Mouse (Mus musculus): Measurements from ENCODE around the gene Arhgef28.
A peak's percentile ranks its signal among the peaks of the same experiment; 100 is the strongest.
"Not testable (repeated sequence)": the region's sequence is repeated elsewhere in the genome, so short reads cannot be mapped to it uniquely, and the experiment has no call there.

Arhgef28 gene

GRCm38 (mm10) chr13:98073190-98073589 lies 133.0 kb downstream of the Arhgef28 start:
- DNase-seq (ENCODE audit: low read depth, low spot score) = no peak

DNA sequence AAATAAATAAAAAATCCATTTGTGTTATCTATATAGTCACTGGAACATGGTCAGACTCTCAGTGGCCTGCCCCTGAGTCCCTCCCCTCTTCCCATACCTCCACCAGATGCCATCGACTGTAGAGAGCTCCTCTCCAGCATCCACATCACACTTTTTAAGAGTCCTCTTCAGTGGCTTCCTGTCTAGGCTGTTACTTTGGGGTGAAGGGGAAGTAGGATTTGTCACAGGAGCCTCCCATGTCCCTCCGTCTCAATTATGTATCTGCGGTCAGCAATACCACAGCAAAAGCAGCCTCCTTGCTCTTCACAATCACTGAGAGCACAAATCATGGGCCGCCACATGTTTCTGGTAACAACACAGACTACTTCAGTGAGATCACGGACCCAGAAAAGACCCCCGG lies 135.8 kb downstream of the Arhgef28 start:
- no peak for DNase-seq (ENCODE audit: low read depth, low spot score)

- DNase-seq (ENCODE audit: low read depth, low spot score) = no peak
Observed at GRCm38 (mm10) chr13:98069646-98070045, 136.6 kb downstream of the Arhgef28 start.

- no peak for DNase-seq (ENCODE audit: low read depth, low spot score)
Observed at GRCm38 (mm10) chr13:98062843-98063242, 143.4 kb downstream of the Arhgef28 start.

GRCm38 (mm10) chr13:98060121-98060520 lies 146.1 kb downstream of the Arhgef28 start:
- DNase-seq (ENCODE audit: low read depth, low spot score) = not testable (repeated sequence)

GRCm38 (mm10) chr13:98055194-98055593 lies 151.0 kb downstream of the Arhgef28 start:
- no peak for DNase-seq (ENCODE audit: low read depth, low spot score)

DNA sequence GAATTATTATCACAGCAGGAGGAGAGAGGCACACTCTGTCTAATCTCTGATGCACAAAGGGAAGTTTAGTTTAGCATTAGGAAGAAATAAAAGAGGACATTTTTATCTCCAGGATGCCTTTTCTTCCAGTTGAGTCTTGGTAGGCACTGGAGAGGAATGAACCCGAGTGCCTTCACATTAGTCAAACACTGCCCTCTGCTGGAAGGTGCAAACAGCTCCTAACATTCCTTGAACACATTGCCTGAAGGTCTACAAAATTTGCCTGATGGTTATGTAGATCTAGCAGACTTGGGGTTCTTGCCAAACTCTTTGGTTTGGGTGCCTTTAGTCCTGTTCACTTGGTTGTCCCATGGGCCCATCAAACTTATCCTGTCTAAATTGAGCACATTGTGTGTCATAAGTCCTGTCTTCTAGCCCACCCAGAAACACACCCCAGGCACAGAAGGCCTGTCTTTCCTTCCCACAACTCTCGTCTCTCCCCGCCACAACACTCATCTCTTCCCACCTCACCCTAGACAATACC lies 165.6 kb downstream of the Arhgef28 start:
- peak; percentile 40 for DNase-seq (ENCODE audit: low read depth, low spot score)

DNA sequence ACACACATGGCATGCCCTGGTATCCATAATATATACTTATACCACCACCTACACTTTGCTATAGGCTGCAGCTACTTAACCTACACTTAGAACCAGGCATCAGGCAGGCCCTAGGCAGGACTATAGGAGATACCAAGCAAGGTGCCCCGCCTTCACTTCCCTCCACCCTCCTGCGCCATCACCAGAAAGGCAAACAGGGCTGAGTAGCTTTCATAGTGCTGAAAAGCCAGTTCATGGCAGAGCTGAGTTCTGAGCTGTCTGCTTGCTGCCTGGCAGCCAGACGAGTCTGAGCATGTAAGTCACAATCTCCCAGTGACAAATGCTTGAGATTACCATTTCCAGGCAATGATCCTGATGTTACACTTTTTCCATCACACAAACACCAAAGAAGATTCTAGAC lies 167.5 kb downstream of the Arhgef28 start:
- no peak for DNase-seq (ENCODE audit: low read depth, low spot score)

DNA sequence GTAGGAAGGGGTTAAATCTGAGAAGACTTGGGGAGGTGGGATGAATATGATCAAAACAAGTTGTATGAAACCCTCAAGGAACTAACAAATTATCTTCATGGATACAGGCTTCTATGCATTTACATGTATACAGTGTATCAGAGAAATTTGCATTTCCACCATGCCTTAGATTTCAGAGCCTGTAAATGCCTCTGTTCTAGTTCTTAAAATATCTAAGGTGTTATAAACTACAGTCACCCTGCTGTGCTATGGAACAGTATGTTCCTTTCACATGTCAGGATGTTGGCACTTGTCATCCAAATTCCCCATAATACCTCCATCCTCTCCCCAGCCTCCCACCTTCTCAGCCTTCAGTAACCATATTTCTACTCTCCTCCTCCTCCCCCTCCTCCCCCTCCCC lies 168.5 kb downstream of the Arhgef28 start:
- DNase-seq (ENCODE audit: low read depth, low spot score) = no peak

- no peak for DNase-seq (ENCODE audit: low read depth, low spot score)
Observed at GRCm38 (mm10) chr13:98031642-98031960, 174.6 kb downstream of the Arhgef28 start.

GRCm38 (mm10) chr13:98030959-98031641 lies 175.1 kb downstream of the Arhgef28 start:
- DNase-seq (ENCODE audit: low read depth, low spot score) = peak; percentile 77

DNA sequence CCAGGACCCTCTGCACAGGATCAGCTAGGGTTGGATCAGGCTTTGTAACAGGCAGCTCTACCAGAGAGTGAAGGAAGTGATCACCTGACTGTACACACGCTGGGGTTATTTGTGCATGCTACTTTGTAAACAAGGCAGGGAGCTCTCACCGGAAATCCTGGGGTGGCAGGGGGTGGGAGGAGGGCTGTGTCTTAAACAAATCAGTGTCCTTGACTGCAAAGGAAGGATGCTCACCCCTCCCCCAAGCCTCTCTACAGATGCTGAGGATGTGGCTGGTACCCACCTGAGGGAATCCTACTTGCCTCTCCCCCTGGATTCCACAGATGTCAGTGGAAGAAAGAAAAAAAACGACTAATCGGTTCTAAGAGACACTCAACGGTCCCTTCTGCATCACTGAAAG lies 176.2 kb downstream of the Arhgef28 start:
- peak; percentile 19 for DNase-seq (ENCODE audit: low read depth, low spot score)

DNA sequence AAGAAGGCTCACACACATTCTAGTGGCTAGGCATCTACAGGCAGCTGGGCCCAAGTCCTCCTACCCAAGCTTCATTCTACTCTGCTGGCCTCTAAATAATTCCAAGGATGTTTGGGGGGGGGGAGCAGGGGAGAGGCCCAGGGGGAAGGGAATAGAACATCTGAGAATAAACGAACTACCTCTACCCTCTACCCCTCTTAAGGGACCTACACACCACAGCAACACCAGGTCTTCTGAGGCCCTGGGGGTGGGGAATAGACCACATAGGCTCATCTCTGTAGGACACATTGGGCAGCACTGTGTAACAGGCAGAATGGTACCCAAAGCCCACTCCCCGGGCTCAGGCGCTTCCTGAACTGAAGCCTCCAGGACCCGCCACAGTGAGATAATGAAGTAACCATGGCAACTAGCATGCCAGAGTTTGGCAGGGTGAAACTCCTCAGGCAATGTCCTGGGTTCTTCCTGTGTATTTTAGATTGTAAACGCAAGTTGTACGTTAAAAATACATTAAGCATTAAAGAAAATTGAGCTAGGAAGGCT lies 177.5 kb downstream of the Arhgef28 start:
- no peak for DNase-seq (ENCODE audit: low read depth, low spot score)

DNA sequence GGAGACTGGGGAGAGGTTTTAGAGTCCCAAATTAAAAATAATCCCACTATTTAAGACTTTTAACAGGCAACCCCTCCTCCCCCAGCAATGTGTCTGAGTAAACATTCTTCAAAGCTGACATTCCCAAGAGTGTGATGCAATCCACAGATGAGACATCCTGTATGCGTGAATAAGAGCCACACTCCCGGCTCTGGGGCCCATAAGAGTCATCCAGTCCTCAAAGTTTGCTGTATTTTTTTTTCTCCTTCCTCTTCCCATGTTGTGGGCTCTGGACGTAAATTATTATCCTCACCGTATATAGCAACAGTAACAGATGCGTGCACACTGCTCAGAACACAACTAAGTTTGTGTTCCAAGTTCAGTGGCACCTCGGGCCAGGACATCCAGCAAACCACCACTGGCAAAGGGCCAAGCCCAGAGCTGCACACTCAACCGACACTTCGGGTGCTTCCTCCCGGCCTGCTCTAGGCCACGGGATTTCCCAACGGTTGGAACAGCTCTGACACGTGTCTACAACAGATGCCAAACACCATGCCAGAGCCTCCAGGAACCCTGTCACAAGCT lies 178.5 kb downstream of the Arhgef28 start:
- no peak for DNase-seq (ENCODE audit: low read depth, low spot score)

DNA sequence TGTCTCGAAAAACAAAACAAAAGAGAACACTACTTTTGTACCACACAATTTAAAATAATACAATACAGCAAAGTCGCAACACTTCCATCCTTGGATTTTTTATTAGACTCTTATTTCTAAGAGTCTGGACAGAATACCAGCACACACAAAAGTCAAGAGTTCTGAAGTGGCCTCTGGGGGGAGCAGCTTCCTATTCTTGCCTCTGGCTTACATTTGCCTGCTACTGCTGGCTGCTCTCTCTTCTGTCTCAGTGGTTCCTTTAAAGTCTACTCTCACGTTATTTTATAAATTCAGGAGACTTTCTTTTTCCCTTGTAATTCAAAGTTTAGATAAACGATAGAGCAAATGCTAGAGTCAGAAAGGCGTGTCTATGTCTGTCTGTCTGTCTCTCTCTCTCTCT lies 179.1 kb downstream of the Arhgef28 start:
- no peak for DNase-seq (ENCODE audit: low read depth, low spot score)

DNA sequence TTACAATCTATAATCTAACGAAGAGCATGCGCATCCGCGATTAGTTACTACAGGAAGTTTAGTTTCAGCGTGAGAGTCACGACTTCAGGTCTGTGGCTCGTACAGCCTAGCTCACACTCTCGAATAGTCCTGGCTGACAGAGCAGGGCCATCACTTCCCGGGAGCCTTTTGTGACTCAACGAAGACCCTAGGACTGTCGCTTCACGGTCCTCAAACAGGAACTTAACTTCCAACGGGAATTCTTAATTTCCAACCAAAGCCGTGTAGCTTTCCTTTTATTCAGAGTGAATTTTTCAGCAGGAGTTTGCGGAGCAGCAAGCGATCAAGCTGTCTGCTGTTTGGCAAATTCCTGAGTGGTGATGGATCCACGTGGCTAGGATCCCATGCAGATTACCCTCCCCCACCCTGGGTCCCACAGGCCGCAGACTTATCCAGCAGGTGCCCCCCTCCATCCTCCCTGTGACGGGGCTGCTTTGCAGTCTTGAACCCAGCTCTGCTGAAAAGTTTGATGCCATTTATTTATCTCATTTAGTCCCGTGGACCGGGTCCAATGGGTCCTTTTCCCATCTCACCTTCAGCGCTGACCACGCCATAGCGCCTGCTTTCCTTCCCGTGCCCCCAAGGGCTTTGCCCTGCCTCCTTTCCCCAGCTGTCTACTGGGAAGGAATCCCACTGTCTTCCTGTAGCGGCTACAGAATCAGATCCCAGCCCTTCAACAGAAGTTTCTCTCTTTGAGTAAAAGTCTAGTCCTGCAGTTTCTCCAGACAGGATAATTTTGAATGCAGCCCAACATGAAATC lies 180.3 kb downstream of the Arhgef28 start:
- no peak for DNase-seq (ENCODE audit: low read depth, low spot score)

DNA sequence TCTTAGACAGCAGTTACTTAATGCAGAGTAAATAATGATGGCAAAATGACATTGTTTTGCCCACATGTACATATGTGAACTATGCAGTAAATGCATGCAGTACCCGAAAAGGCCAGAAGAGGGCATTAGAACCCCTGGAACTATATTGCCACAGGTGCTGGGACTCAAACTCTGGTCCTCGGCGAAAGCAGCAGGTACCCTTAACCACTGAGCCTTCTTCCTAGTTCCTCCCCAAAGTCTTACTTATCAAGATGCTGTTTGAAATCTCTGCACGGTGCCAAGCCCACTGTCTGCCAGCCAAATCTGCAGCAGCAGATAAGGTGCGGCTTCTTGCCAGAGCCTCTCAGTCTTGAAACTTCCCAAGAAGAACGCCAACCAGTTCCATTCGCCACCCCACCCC lies 181.1 kb downstream of the Arhgef28 start:
- peak; percentile 36 for DNase-seq (ENCODE audit: low read depth, low spot score)

GRCm38 (mm10) chr13:98024680-98025079 lies 181.6 kb downstream of the Arhgef28 start:
- no peak for DNase-seq (ENCODE audit: low read depth, low spot score)

DNA sequence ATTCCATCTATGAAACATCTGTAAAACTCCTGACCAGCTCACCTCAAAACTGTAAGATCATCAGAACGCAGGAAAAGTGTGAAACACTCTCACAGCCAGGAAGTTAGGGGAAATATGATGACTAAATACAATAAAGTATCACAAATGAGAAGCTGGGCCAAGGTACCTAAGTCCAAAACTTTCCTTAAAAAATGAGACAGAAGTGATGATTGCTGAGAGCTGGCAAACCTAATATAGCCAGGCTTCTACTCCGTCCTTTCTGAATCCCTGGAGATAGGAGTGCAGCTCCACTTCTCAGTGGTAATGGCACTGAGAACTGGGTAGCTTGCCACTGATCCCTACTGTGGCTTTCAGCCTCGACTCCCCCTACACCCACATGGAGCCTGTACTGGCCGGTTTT lies 184.3 kb downstream of the Arhgef28 start:
- DNase-seq (ENCODE audit: low read depth, low spot score) = no peak

GRCm38 (mm10) chr13:98018837-98019236 lies 187.4 kb downstream of the Arhgef28 start:
- not testable (repeated sequence) for DNase-seq (ENCODE audit: low read depth, low spot score)

GRCm38 (mm10) chr13:98016923-98017588 lies 189.2 kb downstream of the Arhgef28 start:
- DNase-seq (ENCODE audit: low read depth, low spot score) = no peak
